Mouse (Mus musculus) B cell, adult 2 months (primary cell): ENCODE measurements at regions not wholly inside any gene's neighbourhood (a gene's known extent, or its start where the extent isn't known, plus 50 kb on each side); places are given as distances from the start of the nearest gene placed in this dataset.

Source experiments
- DNase-seq, 2 experiments: peaks; one replicate each; pipeline ENCODE4 v3.0.0; 2022

GRCm38 (mm10) chr5:128482617-128483440, 50.0 kb upstream of the Tmem132d start:
- DNase-seq, result no peak
